29 mouse cellular contexts compared by ENCODE assay signal in the genomic region with DNA sequence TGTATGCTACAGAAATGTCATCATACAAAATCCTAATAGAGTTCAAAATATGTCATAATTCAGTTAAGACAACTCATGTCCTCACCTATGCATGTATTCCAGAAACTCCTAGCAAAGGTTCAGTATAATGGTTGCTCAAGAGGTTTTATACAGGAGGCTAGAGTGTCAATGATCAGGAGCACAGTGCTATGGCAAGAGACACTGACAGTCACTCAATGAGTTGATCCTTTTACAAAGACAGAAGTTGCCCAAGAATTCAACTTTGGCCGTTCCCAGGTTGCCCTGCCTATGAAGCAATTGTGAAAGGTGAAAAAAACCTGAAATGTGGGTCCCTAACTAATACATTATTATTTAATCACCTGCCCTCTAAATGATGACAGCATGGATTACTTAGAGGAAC.
"Had no signal": no experiment of that assay in that cellular context is flagged by ENCODE, and none has a peak within 500 bp of the region (broad histone marks: within the 10 kb centered on the region; RNA-seq: fewer than 3 reads in every experiment).

No protein-coding gene starts in this region.

- H3K27me3 ChIP-seq: embryonic facial prominence, embryonic 12.5 days; embryonic facial prominence, embryonic 13.5 days; embryonic facial prominence, embryonic 15.5 days; forebrain, embryonic 12.5 days; forebrain, embryonic 13.5 days; forebrain, embryonic 15.5 days had no signal

- H3K27ac ChIP-seq: embryonic facial prominence, embryonic 10.5 days; embryonic facial prominence, embryonic 12.5 days; embryonic facial prominence, embryonic 13.5 days; embryonic facial prominence, embryonic 15.5 days; forebrain, embryonic 10.5 days; forebrain, embryonic 12.5 days; forebrain, embryonic 13.5 days; forebrain, embryonic 15.5 days; gastrocnemius, adult 2 months; heart, adult 2 months; heart, embryonic 10.5 days had no signal

- H3K4me2 ChIP-seq: embryonic facial prominence, embryonic 12.5 days; embryonic facial prominence, embryonic 13.5 days; embryonic facial prominence, embryonic 15.5 days; forebrain, embryonic 12.5 days; forebrain, embryonic 13.5 days; forebrain, embryonic 15.5 days had no signal

- H3K9ac ChIP-seq: embryonic facial prominence, embryonic 12.5 days; embryonic facial prominence, embryonic 13.5 days; embryonic facial prominence, embryonic 15.5 days; forebrain, embryonic 12.5 days; forebrain, embryonic 13.5 days; forebrain, embryonic 15.5 days; forebrain, postnatal 0 days had no signal

- H3K4me1 ChIP-seq: embryonic facial prominence, embryonic 10.5 days; embryonic facial prominence, embryonic 12.5 days; embryonic facial prominence, embryonic 13.5 days; embryonic facial prominence, embryonic 15.5 days; forebrain, embryonic 10.5 days; forebrain, embryonic 12.5 days; forebrain, embryonic 13.5 days; forebrain, embryonic 15.5 days; heart, embryonic 10.5 days had no signal

- H3K9me3 ChIP-seq: embryonic facial prominence, embryonic 10.5 days; embryonic facial prominence, embryonic 12.5 days; embryonic facial prominence, embryonic 13.5 days; embryonic facial prominence, embryonic 15.5 days; forebrain, embryonic 10.5 days; forebrain, embryonic 12.5 days; forebrain, embryonic 13.5 days; forebrain, embryonic 15.5 days; heart, embryonic 10.5 days had no signal

- H3K36me3 ChIP-seq: embryonic facial prominence, embryonic 10.5 days; embryonic facial prominence, embryonic 12.5 days; embryonic facial prominence, embryonic 13.5 days; embryonic facial prominence, embryonic 15.5 days; forebrain, embryonic 10.5 days; forebrain, embryonic 12.5 days; forebrain, embryonic 15.5 days; heart, embryonic 10.5 days had no signal

- ATAC-seq: forebrain, embryonic 13.5 days; forebrain, embryonic 15.5 days; forebrain, embryonic 16.5 days; forebrain, postnatal 0 days had no signal

- H3K4me3 ChIP-seq: embryonic facial prominence, embryonic 10.5 days; embryonic facial prominence, embryonic 12.5 days; embryonic facial prominence, embryonic 13.5 days; embryonic facial prominence, embryonic 15.5 days; erythroblast, embryonic 14.5 days; forebrain, embryonic 10.5 days; forebrain, embryonic 12.5 days; forebrain, embryonic 13.5 days; forebrain, embryonic 15.5 days; gastrocnemius, adult 2 months; heart, adult 2 months; heart, embryonic 10.5 days had no signal

- DNase-seq: cerebellum, adult 2 months; cerebellum, adult 8-10 months; cerebellum, adult 9-10 months; cerebellum, adult 9-11 months; cerebellum, postnatal 10 days; cerebellum, postnatal 14 days; cerebellum, postnatal 25 days; cerebellum, postnatal 36 days; embryo, embryonic 11 days; forebrain, postnatal 0 days; gastrocnemius, adult 2 months; gastrocnemius, postnatal 10 days; gastrocnemius, postnatal 14 days; gastrocnemius, postnatal 25 days; gastrocnemius, postnatal 36 days; heart, adult 11 months; heart, adult 18-20 months; heart, adult 2 months had no signal
